28 mouse cellular contexts compared by ENCODE assay signal in the genomic region with DNA sequence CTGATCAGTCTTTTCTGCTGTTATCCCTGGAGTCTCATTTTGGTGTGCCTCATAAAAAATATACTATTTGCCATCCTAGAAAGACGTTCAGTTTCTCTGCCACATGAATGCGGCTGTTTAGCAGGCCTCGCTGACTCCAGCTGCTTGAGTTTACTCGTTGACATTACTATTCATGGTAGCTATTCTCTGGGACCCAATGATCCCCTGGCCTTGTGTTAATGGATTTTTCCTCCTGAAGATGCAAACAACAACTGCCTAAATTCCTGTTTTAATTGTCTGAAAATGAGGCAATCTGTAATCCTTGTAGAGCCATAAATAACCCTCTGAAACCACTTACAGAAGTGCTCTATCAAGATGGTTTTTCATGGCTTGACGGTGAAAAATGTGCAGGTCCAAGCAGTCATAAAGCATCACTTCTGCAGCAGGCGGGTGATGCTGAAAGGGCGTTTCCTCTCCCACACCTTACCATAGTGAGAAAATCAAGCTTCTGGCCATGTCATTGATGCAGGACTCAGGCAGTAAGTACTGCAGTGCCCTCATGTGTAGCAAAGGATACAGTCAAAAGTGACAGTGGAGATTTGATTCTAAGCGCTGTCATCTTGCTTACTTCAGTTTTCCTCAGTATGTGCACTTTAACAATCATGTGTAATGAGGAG.
A peak's percentile ranks its signal among the peaks of the same experiment; 100 is the strongest.
DNase-seq lines count a peak whose midpoint lies in the region; ATAC-seq lines count a peak whose summit lies in the region.
"Had no signal": no experiment of that assay in that cellular context is flagged by ENCODE, and none has a peak within 500 bp of the region (broad histone marks: within the 10 kb centered on the region; RNA-seq: fewer than 3 reads in every experiment).

No protein-coding gene starts in this region.

- no peaks in the 10 kb centered on the region for H3K27me3 ChIP-seq in midbrain, embryonic 11.5 days (ENCODE audit: control insufficient read depth, insufficient read depth, low read length)
- H3K27me3 ChIP-seq in midbrain, embryonic 16.5 days (ENCODE audit: control insufficient read depth, insufficient read depth, low read depth, low read length) = no peaks in the 10 kb centered on the region
- H3K27me3 ChIP-seq in neural tube, embryonic 13.5 days = no peaks in the 10 kb centered on the region
- H3K27me3 ChIP-seq: CH12.LX; heart, embryonic 12.5 days; hindbrain, embryonic 15.5 days; liver, embryonic 15.5 days; lung, embryonic 15.5 days; Patski had no signal

- H3K36me3 ChIP-seq in midbrain, embryonic 11.5 days (ENCODE audit: control insufficient read depth, insufficient read depth, low read length) = no peaks in the 10 kb centered on the region
- H3K36me3 ChIP-seq in midbrain, embryonic 16.5 days (ENCODE audit: control insufficient read depth, insufficient read depth, low read length) = no peaks in the 10 kb centered on the region
- no peaks in the 10 kb centered on the region for H3K36me3 ChIP-seq in neural tube, embryonic 13.5 days
- H3K36me3 ChIP-seq: G1E; heart, embryonic 12.5 days; hindbrain, embryonic 15.5 days; limb, embryonic 10.5 days; liver, embryonic 15.5 days; lung, embryonic 15.5 days had no signal

- no peak overlapping the region for H3K27ac ChIP-seq in midbrain, embryonic 11.5 days (ENCODE audit: low read depth, low read length)
- H3K27ac ChIP-seq in midbrain, embryonic 16.5 days (ENCODE audit: low read length) = no peak overlapping the region
- peak overlapping the region; percentile 43 for H3K27ac ChIP-seq in neural tube, embryonic 13.5 days (replicated peaks)
- H3K27ac ChIP-seq: hindbrain, embryonic 15.5 days; limb, embryonic 10.5 days; liver, embryonic 15.5 days; lung, embryonic 15.5 days had no signal

- no peaks in the 10 kb centered on the region for H3K9me3 ChIP-seq in midbrain, embryonic 11.5 days (ENCODE audit: control insufficient read depth, low read length)
- H3K9me3 ChIP-seq in midbrain, embryonic 16.5 days (replicated peaks; ENCODE audit: control insufficient read depth, low read length, poor library complexity, severe bottlenecking) = no peaks in the 10 kb centered on the region
- no peaks in the 10 kb centered on the region for H3K9me3 ChIP-seq in neural tube, embryonic 13.5 days
- H3K9me3 ChIP-seq: heart, embryonic 12.5 days; hindbrain, embryonic 15.5 days; limb, embryonic 10.5 days; liver, embryonic 15.5 days; lung, embryonic 15.5 days had no signal

- H3K4me1 ChIP-seq in midbrain, embryonic 11.5 days (ENCODE audit: control insufficient read depth, insufficient read depth, low read length) = no peaks in the 10 kb centered on the region
- H3K4me1 ChIP-seq in midbrain, embryonic 16.5 days (ENCODE audit: control insufficient read depth, insufficient read depth, low read length) = no peaks in the 10 kb centered on the region
- peaks cover 7% of the 10 kb centered on the region for H3K4me1 ChIP-seq in neural tube, embryonic 13.5 days (replicated peaks)
- H3K4me1 ChIP-seq: heart, embryonic 12.5 days; hindbrain, embryonic 15.5 days; limb, embryonic 10.5 days; liver, embryonic 15.5 days; lung, embryonic 15.5 days had no signal

- no peak overlapping the region for H3K4me3 ChIP-seq in midbrain, embryonic 11.5 days (ENCODE audit: low read depth, low read length)
- H3K4me3 ChIP-seq in midbrain, embryonic 16.5 days (ENCODE audit: low read depth, low read length) = no peak overlapping the region
- no peak overlapping the region for H3K4me3 ChIP-seq in neural tube, embryonic 13.5 days
- H3K4me3 ChIP-seq: heart, embryonic 12.5 days; hindbrain, embryonic 15.5 days; limb, embryonic 10.5 days; liver, embryonic 15.5 days; lung, embryonic 15.5 days had no signal

- ATAC-seq in midbrain, embryonic 11.5 days (ENCODE audit: low FRiP score) = 0 out of 2 replicates have a peak, but pooled peaks have one; percentile 46
- no peak for ATAC-seq in midbrain, embryonic 16.5 days
- ATAC-seq in neural tube, embryonic 13.5 days (ENCODE audit: low read depth) = peak; percentile 86
- no peak for ATAC-seq in frontal cortex, adult (ENCODE audit: low TSS enrichment)
- ATAC-seq: forebrain, embryonic 14.5 days; intestine, embryonic 16.5 days; Patski had no signal

- WGBS in midbrain, embryonic 11.5 days = 81% methylated on average over 8 of the region's 8 CpGs
- WGBS in midbrain, embryonic 16.5 days = 72% methylated on average over 8 of the region's 8 CpGs
- WGBS in neural tube, embryonic 13.5 days = 43% methylated on average over 8 of the region's 8 CpGs

- H3K4me2 ChIP-seq in midbrain, embryonic 11.5 days = no peak overlapping the region
- no peak overlapping the region for H3K4me2 ChIP-seq in midbrain, embryonic 16.5 days (ENCODE audit: low read length)
- H3K4me2 ChIP-seq in neural tube, embryonic 13.5 days = no peak overlapping the region
- H3K4me2 ChIP-seq: heart, embryonic 12.5 days; hindbrain, embryonic 15.5 days; liver, embryonic 15.5 days; lung, embryonic 15.5 days had no signal

- no peak for DNase-seq in midbrain, embryonic 11.5 days (ENCODE audit: low spot score, missing footprints)
- DNase-seq in brain, adult 2 months (ENCODE audit: low read depth, low spot score) = peak; percentile 2
- peak; percentile 0 for DNase-seq in forelimb bud, embryonic 11.5 days (ENCODE audit: low read depth, low spot score)
- no peak for DNase-seq in thymus, postnatal 10 days (ENCODE audit: low spot score in 2 of 2)
- DNase-seq: adrenal gland, postnatal 36 days; B cell, adult 2 months; cerebellum, adult 11-12 months; cerebellum, postnatal 10 days; gastrocnemius, postnatal 25 days; heart, adult 18-20 months; heart, postnatal 10 days; kidney, adult 9 months; kidney, postnatal 14 days; liver; thymus, postnatal 14 days had no signal

- H3K9ac ChIP-seq in midbrain, embryonic 11.5 days (ENCODE audit: low read length) = no peak overlapping the region
- no peak overlapping the region for H3K9ac ChIP-seq in midbrain, embryonic 16.5 days (ENCODE audit: low read depth, low read length)
- H3K9ac ChIP-seq in neural tube, embryonic 13.5 days = no peak overlapping the region
- H3K9ac ChIP-seq: heart, embryonic 12.5 days; hindbrain, embryonic 15.5 days; liver, embryonic 15.5 days; lung, embryonic 15.5 days had no signal

Comparison
In these comparisons a context has a peak if more than half of its experiments do, and no peak if none do; other contexts are left out.
1. ATAC-seq: peak in midbrain, embryonic 11.5 days (single experiment) and neural tube, embryonic 13.5 days (single experiment); none in midbrain, embryonic 16.5 days (single experiment) and frontal cortex, adult (single experiment).
2. DNase-seq: peak in brain, adult 2 months (single experiment) and forelimb bud, embryonic 11.5 days (single experiment); none in midbrain, embryonic 11.5 days (single experiment) and thymus, postnatal 10 days (0 of 2).